Mouse (Mus musculus) kidney, adult 2 months (tissue): ENCODE measurements around the gene Fam19a2. TPM values are rescaled to one million over a fixed set of nuclear protein-coding genes. Genes with fewer than 3 reads are reported as not detected.
A peak's percentile ranks its signal among the peaks of the same experiment; 100 is the strongest.

ENCODE experiments used
- DNase-seq: peaks from one replicate; pipeline ENCODE4 v3.0.0; 2021
- H3K27ac ChIP-seq: fragments of 200-500 bp; 2 replicates; pipeline ENCODE4 v1.5.1; 2012; ENCODE audit warnings: low read depth, low read length, control low read depth, inconsistent platforms; ENCODE audit not compliant: insufficient read depth
- H3K27me3 ChIP-seq: fragments of 200-500 bp; replicated peaks from 2 replicates; pipeline ENCODE4 v1.6.1; 2012; ENCODE audit warnings: mild to moderate bottlenecking, moderate library complexity, low read length, inconsistent platforms; ENCODE audit not compliant: control insufficient read depth, insufficient read depth
- H3K36me3 ChIP-seq: fragments of 200-500 bp; 2 replicates; pipeline ENCODE4 v1.6.1; 2012; ENCODE audit warnings: mild to moderate bottlenecking, moderate library complexity, low read length, inconsistent platforms; ENCODE audit not compliant: control insufficient read depth, insufficient read depth
- H3K4me1 ChIP-seq: fragments of 200-500 bp; 2 replicates; pipeline ENCODE4 v1.6.1; 2011; ENCODE audit warnings: low read length; ENCODE audit not compliant: control insufficient read depth, insufficient read depth
- H3K4me3 ChIP-seq: fragments of 200-500 bp; 2 replicates; pipeline ENCODE4 v1.5.1; 2011; ENCODE audit warnings: mild to moderate bottlenecking, low read depth, low read length, control low read depth; ENCODE audit not compliant: insufficient read depth
- CTCF ChIP-seq: fragments of 200-500 bp; conservative IDR thresholded peaks from 2 replicates; pipeline ENCODE4 v1.5.1; 2011; ENCODE audit warnings: low read depth, mild to moderate bottlenecking, control low read depth, low read length, moderate library complexity, mixed read lengths; ENCODE audit not compliant: insufficient read depth, insufficient read length
- POLR2A ChIP-seq: fragments of 200-500 bp; IDR thresholded peaks from one replicate; pipeline ENCODE4 v1.6.1; 2011; ENCODE audit warnings: low read depth, low read length, control low read depth
- WGBS: fragments of 180-500 bp; shearing (Covaris S2); methylation state at CpG from one replicate; pipeline ENCODE4 v1.1.7; 2018; 5-methylcytosine and 5-hydroxymethylcytosine counted together
- polyA plus RNA-seq: library from polyadenylated mRNA; depleted of rRNA; stranded (reverse); fragments of >200 nt; gene quantifications from 2 replicates; pipeline ENCODE4 v1.2.3, GENCODE M21; 2012

Fam19a2 gene
- polyA plus RNA-seq, 1 experiment, result 0.06 TPM

DNA sequence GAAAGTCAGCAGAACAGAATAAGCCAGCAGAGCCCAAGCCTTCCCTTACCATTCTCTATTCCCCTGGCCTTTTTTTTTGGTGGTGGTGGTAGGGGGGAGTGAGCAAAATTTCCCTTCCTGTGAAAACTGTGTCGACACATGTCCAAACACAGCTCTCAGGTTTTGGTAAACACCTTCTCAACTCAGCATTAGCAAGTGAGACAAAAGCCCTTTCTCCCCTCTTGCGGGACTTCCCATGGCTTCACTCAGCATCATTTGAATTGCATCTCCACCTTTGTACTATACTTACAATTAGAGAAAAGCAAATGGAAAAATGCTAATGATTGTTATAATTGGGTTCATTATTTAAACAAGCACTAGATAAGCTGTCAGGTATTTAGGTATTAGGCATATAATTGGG, 119.5 kb downstream of the Fam19a2 start:
- no peak overlapping the region for H3K4me3 ChIP-seq
- H3K4me1 ChIP-seq, result no peaks in the 10 kb centered on the region
- TF ChIP-seq CTCF, result no peak
- no peak for TF ChIP-seq POLR2A
- H3K36me3 ChIP-seq, result no peaks in the 10 kb centered on the region
- no peak overlapping the region for H3K27ac ChIP-seq
- 74% methylated on average over 2 of the region's 2 CpGs for WGBS
- no peak for DNase-seq
- H3K27me3 ChIP-seq, result no peaks in the 10 kb centered on the region

DNA sequence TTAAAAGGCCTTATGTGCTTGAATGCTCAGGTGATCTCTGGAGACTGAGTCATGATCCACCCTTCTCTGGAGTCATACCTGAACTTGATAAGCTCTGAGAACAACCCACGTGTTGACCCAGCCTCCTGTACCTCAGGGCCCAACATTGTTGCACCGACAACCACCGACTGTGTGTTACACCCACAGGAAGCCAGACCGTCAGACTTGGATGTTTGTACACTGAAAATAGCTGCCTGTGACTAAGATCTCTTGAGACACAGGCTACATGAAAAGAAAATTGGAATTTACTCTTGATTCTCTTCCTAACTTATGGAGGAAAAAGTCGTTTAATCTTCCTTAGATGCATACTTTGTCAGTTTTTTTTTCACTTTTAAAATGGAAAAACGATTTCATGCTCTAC, 121.8 kb downstream of the Fam19a2 start:
- Histone ChIP-seq H3K4me3 (no peak overlapping the region), H3K27me3 (no peaks in the 10 kb centered on the region), H3K27ac (no peak overlapping the region), H3K36me3 (no peaks in the 10 kb centered on the region), H3K4me1 (no peaks in the 10 kb centered on the region)
- 67% methylated on average over 6 of the region's 6 CpGs for whole genome bisulfite sequencing
- TF ChIP-seq CTCF (no peak), POLR2A (no peak)
- no peak for DNase-seq

GRCm38 (mm10) chr10:123395429-123395828, 131.6 kb downstream of the Fam19a2 start:
- TF ChIP-seq POLR2A, result no peak
- TF ChIP-seq CTCF, result no peak
- no peaks in the 10 kb centered on the region for H3K27me3 ChIP-seq
- H3K36me3 ChIP-seq, result no peaks in the 10 kb centered on the region
- no peaks in the 10 kb centered on the region for H3K4me1 ChIP-seq
- WGBS, result 71% methylated on average over 9 of the region's 9 CpGs
- DNase-seq, result no peak
- no peak overlapping the region for H3K4me3 ChIP-seq
- H3K27ac ChIP-seq, result no peak overlapping the region

- peak; percentile 78 for DNase-seq
- TF ChIP-seq POLR2A, result no peak
- TF ChIP-seq CTCF, result no peak
- H3K27me3 ChIP-seq, result no peaks in the 10 kb centered on the region
- no peaks in the 10 kb centered on the region for H3K36me3 ChIP-seq
- H3K27ac ChIP-seq, result no peak overlapping the region
- 31% methylated on average over 6 of the region's 6 CpGs for WGBS
- H3K4me1 ChIP-seq, result no peaks in the 10 kb centered on the region
- no peak overlapping the region for H3K4me3 ChIP-seq
Observed at GRCm38 (mm10) chr10:123398136-123398535, 134.3 kb downstream of the Fam19a2 start.

DNA sequence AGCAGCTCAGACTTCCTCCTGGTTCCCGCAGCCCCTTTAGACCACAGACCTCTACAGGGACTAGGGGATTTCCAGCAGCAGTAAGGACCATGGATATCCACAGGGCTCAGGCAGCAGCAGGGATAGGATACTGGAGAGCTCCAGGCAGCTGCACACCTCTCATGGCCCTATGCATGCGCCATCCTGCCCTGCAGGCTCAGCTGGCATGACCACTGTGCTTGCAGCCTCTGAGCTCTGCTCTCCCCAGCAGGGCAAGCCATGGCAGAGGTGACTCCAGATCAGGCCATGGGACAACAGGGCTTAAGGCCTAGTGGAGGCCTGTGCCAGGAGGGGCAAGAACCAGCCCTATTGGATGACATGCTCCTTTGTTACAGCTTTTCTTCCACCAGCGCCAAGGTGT, 137.4 kb downstream of the Fam19a2 start:
- Histone ChIP-seq H3K27ac (no peak overlapping the region), H3K36me3 (no peaks in the 10 kb centered on the region), H3K4me3 (no peak overlapping the region), H3K27me3 (no peaks in the 10 kb centered on the region), H3K4me1 (no peaks in the 10 kb centered on the region)
- DNase-seq, result no peak
- 88% methylated on average over 3 of the region's 3 CpGs for WGBS
- TF ChIP-seq POLR2A (no peak), CTCF (no peak)

GRCm38 (mm10) chr10:123402460-123402859, 138.7 kb downstream of the Fam19a2 start:
- no peak for TF ChIP-seq CTCF
- TF ChIP-seq POLR2A, result no peak
- Histone ChIP-seq H3K36me3 (no peaks in the 10 kb centered on the region), H3K27ac (no peak overlapping the region), H3K4me1 (no peaks in the 10 kb centered on the region), H3K27me3 (no peaks in the 10 kb centered on the region), H3K4me3 (no peak overlapping the region)
- DNase-seq, result no peak
- WGBS, result 82% methylated on average over 3 of the region's 3 CpGs

- Histone ChIP-seq H3K4me3 (no peak overlapping the region), H3K36me3 (no peaks in the 10 kb centered on the region), H3K27me3 (no peaks in the 10 kb centered on the region), H3K4me1 (no peaks in the 10 kb centered on the region), H3K27ac (no peak overlapping the region)
- WGBS, result 95% methylated on average over 1 of the region's 1 CpGs
- DNase-seq, result no peak
- TF ChIP-seq CTCF, result no peak; the same call in 1 of the 2 replicates
- no peak for TF ChIP-seq POLR2A
Observed at GRCm38 (mm10) chr10:123414953-123415352, 151.2 kb downstream of the Fam19a2 start.

GRCm38 (mm10) chr10:123416024-123416423, 152.2 kb downstream of the Fam19a2 start:
- 57% methylated on average over 4 of the region's 4 CpGs for WGBS
- no peak for DNase-seq
- no peaks in the 10 kb centered on the region for H3K27me3 ChIP-seq

More at GRCm38 (mm10) chr10:123416024-123416423, 152.2 kb downstream of the Fam19a2 start:
- no peaks in the 10 kb centered on the region for H3K4me1 ChIP-seq
- no peak overlapping the region for H3K4me3 ChIP-seq
- H3K36me3 ChIP-seq, result no peaks in the 10 kb centered on the region
- TF ChIP-seq POLR2A (no peak), CTCF (no peak)
- no peak overlapping the region for H3K27ac ChIP-seq
